Mouse (Mus musculus) lung, postnatal 0 days (tissue): ENCODE results near the gene Arsb.

Source experiments
- CTCF ChIP-seq: IDR thresholded peaks from 2 replicates; pipeline ENCODE4 v1.5.1; 2016; ENCODE audit warnings: antibody characterized with exemption, mild to moderate bottlenecking
- EP300 ChIP-seq: IDR thresholded peaks from 2 replicates; pipeline ENCODE4 v1.6.1; 2016; ENCODE audit warnings: antibody characterized with exemption, mild to moderate bottlenecking, control low read depth

- TF ChIP-seq CTCF, result no peak
- TF ChIP-seq EP300, result no peak
These were observed 89.8 kb downstream of the Arsb start for GRCm38 (mm10) chr13:93861211-93861610.
